Mouse (Mus musculus) cortical plate, adult 2 months (tissue): ENCODE results near the gene Rbpms2.

Source experiments
- CTCF ChIP-seq: fragments of 200-500 bp; IDR thresholded peaks from 2 replicates; pipeline ENCODE4 v1.5.1; 2011; ENCODE audit warnings: mild to moderate bottlenecking, control low read depth, low read length; ENCODE audit not compliant: insufficient read depth; ENCODE audit errors: extremely low read depth
- POLR2A ChIP-seq: fragments of 200-500 bp; IDR thresholded peaks from 2 replicates; pipeline ENCODE4 v1.6.1; 2011; ENCODE audit warnings: mild to moderate bottlenecking, low read length, control low read depth; ENCODE audit not compliant: insufficient read depth; ENCODE audit errors: extremely low read depth

- TF ChIP-seq CTCF (no peak), POLR2A (no peak)
These were observed 10.1 kb upstream of the Rbpms2 start for GRCm38 (mm10) chr9:65619311-65619710.
